Mouse (Mus musculus): ENCODE measurements around the gene Cyp2f2.

DNA sequence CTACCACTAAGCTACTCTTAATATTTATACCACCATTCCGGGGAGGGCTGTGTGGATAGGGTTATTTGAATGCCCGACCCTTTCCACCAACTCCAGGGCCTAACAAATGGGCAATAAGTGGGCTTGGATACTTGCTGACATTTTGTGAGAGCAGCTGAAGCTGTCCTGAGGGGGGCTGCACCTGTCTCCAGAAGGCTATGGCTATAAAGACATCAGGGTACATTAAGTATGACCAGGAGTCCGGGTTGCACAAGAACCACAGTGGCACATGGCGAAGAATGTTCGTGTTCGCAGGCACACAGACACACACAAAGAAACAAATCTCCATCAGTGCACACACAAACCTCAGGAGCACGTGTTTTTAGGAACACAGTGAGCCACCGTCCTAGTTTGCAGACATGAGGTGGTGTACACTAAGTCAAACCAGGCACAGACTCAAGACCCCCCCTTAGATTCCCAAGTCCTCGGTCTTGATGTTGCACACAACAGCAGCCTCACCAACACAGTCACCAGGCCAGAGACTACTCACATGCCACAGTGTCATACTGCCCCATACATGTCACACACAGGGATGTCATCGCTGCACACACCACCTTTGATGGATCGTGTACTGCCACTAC is 47.9 kb downstream of the Cyp2f2 start:
- no peak for TF ChIP-seq POLR2A (IDR thresholded peaks at IDR 0.05; ENCODE audit: low read depth, low read length)
- no peak for TF ChIP-seq CTCF (IDR thresholded peaks at IDR 0.05; ENCODE audit: extremely low read depth, insufficient read depth, insufficient read length, insufficient replicate concordance)
